Mouse (Mus musculus) kidney, embryonic 14.5 days (tissue): ENCODE results near the gene Apoe. TPM values are rescaled to one million over a fixed set of nuclear protein-coding genes. Genes with fewer than 3 reads are reported as not detected.
"Not testable (repeated sequence)": the region's sequence is repeated elsewhere in the genome, so short reads cannot be mapped to it uniquely, and the experiment has no call there.

Source experiments
- ATAC-seq: fragments of 200-750 bp; cut with Nextera tagmentation; 2 replicates; pipeline ENCODE4 v1.8.0; 2017; ENCODE audit warnings: moderate number of reproducible peaks, mild to moderate bottlenecking, moderate TSS enrichment, moderate library complexity; ENCODE audit not compliant: low FRiP score, low TSS enrichment
- H3K27ac ChIP-seq: fragments of 300-500 bp; sonication (generic); 2 replicates; pipeline ENCODE4 v1.5.1; 2014; ENCODE audit warnings: low read depth, mild to moderate bottlenecking, low read length, moderate library complexity, mixed read lengths
- H3K27me3 ChIP-seq: fragments of 300-500 bp; sonication (generic); 2 replicates; pipeline ENCODE4 v1.6.1; 2014; ENCODE audit warnings: mild to moderate bottlenecking, low read length; ENCODE audit not compliant: control insufficient read depth, insufficient read depth
- H3K36me3 ChIP-seq: fragments of 300-500 bp; sonication (generic); 2 replicates; pipeline ENCODE4 v1.6.1; 2014; ENCODE audit warnings: low read length, mixed read lengths; ENCODE audit not compliant: control insufficient read depth, insufficient read depth
- H3K4me1 ChIP-seq: fragments of 300-500 bp; sonication (generic); 2 replicates; pipeline ENCODE4 v1.6.1; 2014; ENCODE audit warnings: low read length, mixed read lengths; ENCODE audit not compliant: control insufficient read depth, insufficient read depth
- H3K4me2 ChIP-seq: fragments of 300-500 bp; sonication (generic); replicated peaks from 2 replicates; pipeline ENCODE4 v1.6.1; 2014; ENCODE audit warnings: low read depth, mild to moderate bottlenecking, low read length
- H3K4me3 ChIP-seq: fragments of 300-500 bp; sonication (generic); 2 replicates; pipeline ENCODE4 v1.5.1; 2014; ENCODE audit warnings: mild to moderate bottlenecking, low read length
- H3K9ac ChIP-seq: fragments of 300-500 bp; sonication (generic); 2 replicates; pipeline ENCODE4 v1.6.1; 2014; ENCODE audit warnings: low read depth, mild to moderate bottlenecking, low read length, moderate library complexity
- H3K9me3 ChIP-seq: fragments of 300-500 bp; sonication (generic); 2 replicates; pipeline ENCODE4 v1.6.1; 2016; ENCODE audit warnings: low read length; ENCODE audit not compliant: control insufficient read depth
- WGBS: fragments of 180-500 bp; shearing (Covaris S2); extraction: QIAGEN DNeasy Blood & Tissue Kit; methylation state at CpG from one replicate; pipeline ENCODE4 v1.1.7; 2014; 5-methylcytosine and 5-hydroxymethylcytosine counted together
- polyA plus RNA-seq: library from polyadenylated mRNA; unstranded; fragments of >200 nt; fragmentation: Nextera tagmentation; extraction: Ambion mirVana; gene quantifications from 2 replicates; pipeline ENCODE4 v1.2.1, GENCODE M21; 2014

Apoe gene
- polyA plus RNA-seq, 1 experiment from 2014 or later: 184 TPM

- H3K4me3 ChIP-seq: no peak overlapping the region
- H3K9ac ChIP-seq: no peak overlapping the region
- 0 out of 2 replicates have a peak overlapping the region, but pooled peaks have one; percentile 2 for H3K4me2 ChIP-seq
- H3K27me3 ChIP-seq: no peaks in the 10 kb centered on the region
- no peaks in the 10 kb centered on the region for H3K36me3 ChIP-seq
- H3K9me3 ChIP-seq: no peaks in the 10 kb centered on the region
- peaks cover 15% of the 10 kb centered on the region; the same call in 1 of the 2 replicates for H3K4me1 ChIP-seq
- WGBS: 71% methylated on average over 6 of the region's 6 CpGs
- no peak for ATAC-seq
- no peak overlapping the region for H3K27ac ChIP-seq
Observed at GRCm38 (mm10) chr7:19691434-19691833, 7.6 kb downstream of the Apoe start.

DNA sequence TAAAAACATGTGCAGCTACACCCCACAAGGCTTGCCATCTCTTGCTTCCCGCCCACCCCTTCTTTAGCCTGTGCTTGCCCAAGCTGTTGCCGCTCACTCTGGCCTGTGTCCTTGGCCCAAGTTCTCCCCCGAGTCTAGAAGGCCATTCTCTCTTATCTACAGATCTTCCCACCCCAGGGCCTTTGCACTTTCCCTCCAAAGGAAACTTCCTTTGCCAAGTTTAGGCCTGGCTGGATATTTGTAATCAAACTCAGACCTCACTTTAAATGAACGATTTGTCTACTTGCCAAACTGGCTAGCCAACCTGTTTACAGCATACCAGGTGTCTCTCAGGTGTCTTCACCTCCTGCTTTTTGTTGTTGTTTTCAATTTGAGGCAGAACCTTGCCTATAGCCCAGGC lies 8.1 kb downstream of the Apoe start:
- no peaks in the 10 kb centered on the region for H3K9me3 ChIP-seq
- no peak overlapping the region for H3K27ac ChIP-seq
- no peak for ATAC-seq
- no peak overlapping the region for H3K4me2 ChIP-seq
- H3K4me1 ChIP-seq: peaks cover 15% of the 10 kb centered on the region; the same call in 1 of the 2 replicates
- no peaks in the 10 kb centered on the region for H3K36me3 ChIP-seq
- H3K9ac ChIP-seq: no peak overlapping the region
- WGBS: 85% methylated on average over 4 of the region's 4 CpGs
- no peak overlapping the region for H3K4me3 ChIP-seq
- no peaks in the 10 kb centered on the region for H3K27me3 ChIP-seq

DNA sequence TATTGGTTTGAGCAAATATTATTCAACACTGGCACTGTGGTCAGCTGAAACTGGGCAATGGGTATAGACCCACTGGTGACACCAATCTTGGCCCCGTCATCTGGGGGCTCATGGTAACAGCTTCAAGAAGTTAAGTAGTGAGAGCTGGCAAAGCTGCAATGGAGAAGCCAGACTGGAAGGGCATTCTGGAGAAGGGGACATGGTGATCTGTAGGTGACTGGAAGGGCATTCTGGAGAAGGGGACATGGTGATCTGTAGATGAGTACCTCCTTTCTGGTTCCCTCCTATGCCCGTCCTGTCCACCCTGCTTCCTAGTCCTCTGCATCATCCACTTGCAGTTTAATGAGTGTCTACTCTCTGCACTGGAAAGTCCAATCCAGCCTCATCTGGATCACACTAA lies 10.4 kb downstream of the Apoe start:
- no peak overlapping the region for H3K4me2 ChIP-seq
- H3K9me3 ChIP-seq: no peaks in the 10 kb centered on the region
- no peak overlapping the region for H3K9ac ChIP-seq
- WGBS: 97% methylated on average over 2 of the region's 2 CpGs
- no peak overlapping the region for H3K4me3 ChIP-seq
- no peak for ATAC-seq
- H3K4me1 ChIP-seq: peaks cover 11% of the 10 kb centered on the region; the same call in 1 of the 2 replicates
- H3K36me3 ChIP-seq: no peaks in the 10 kb centered on the region
- no peaks in the 10 kb centered on the region for H3K27me3 ChIP-seq
- no peak overlapping the region for H3K27ac ChIP-seq

DNA sequence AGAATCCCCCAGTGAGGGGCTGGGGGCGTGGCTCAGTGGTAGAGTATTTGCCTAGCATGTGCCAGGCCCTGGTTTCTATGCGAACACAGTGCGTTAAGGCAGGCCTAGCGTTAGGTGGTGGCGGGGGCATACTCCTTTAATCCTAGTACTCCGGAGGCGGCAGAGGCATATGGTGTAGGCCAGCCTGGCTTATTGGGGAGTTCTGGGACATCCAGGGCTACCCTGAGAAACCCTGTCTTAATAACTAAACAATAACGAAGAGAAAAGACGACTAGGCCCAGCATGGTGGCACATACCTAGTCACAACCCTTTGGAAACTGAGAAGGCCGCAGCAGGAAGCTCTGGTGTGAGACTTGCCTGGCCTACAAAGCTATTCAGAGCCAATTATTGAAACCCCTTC lies 10.9 kb downstream of the Apoe start:
- H3K4me2 ChIP-seq: no peak overlapping the region
- H3K4me1 ChIP-seq: peaks cover 6% of the 10 kb centered on the region; the same call in 1 of the 2 replicates
- no peaks in the 10 kb centered on the region for H3K27me3 ChIP-seq
- ATAC-seq: no peak
- H3K9ac ChIP-seq: no peak overlapping the region
- WGBS: 96% methylated on average over 10 of the region's 10 CpGs
- H3K36me3 ChIP-seq: no peaks in the 10 kb centered on the region
- no peak overlapping the region for H3K4me3 ChIP-seq
- no peaks in the 10 kb centered on the region for H3K9me3 ChIP-seq
- H3K27ac ChIP-seq: no peak overlapping the region

- not testable (repeated sequence) for H3K27me3 ChIP-seq, H3K9ac ChIP-seq, H3K4me2 ChIP-seq, H3K36me3 ChIP-seq, H3K4me3 ChIP-seq, H3K4me1 ChIP-seq, H3K27ac ChIP-seq, H3K9me3 ChIP-seq, ATAC-seq
- 67% methylated on average over 8 of the region's 8 CpGs for WGBS
Observed at GRCm38 (mm10) chr7:19686927-19687583, 11.9 kb downstream of the Apoe start.

- H3K27ac ChIP-seq: no peak overlapping the region
- 86% methylated on average over 6 of the region's 6 CpGs for WGBS
Observed at GRCm38 (mm10) chr7:19686521-19686920, 12.5 kb downstream of the Apoe start.

DNA sequence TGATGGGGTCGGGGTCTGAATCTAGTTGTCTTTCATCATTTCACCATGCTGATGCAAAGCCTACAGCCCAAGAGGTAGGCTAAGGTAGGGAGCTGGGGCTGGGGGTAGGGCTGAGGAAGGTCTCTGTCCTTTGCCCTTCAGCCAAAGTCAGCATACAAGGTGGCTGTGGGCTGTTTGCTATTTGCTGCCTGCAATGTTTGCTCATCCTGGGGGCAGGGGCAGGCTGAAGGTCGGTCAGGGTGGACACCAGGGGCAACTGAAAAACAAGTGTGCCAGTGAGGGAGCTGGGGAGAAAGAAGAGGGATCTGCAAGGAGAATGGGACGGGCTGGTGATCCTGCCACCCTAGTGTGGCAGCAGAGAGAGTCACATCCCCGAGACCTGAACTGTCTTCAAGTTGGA lies 13.6 kb downstream of the Apoe start:
- no peak overlapping the region for H3K9ac ChIP-seq
- WGBS: 61% methylated on average over 4 of the region's 4 CpGs
- no peak overlapping the region for H3K4me2 ChIP-seq
- H3K27me3 ChIP-seq: no peaks in the 10 kb centered on the region
- ATAC-seq: no peak
- H3K4me3 ChIP-seq: no peak overlapping the region
- no peaks in the 10 kb centered on the region for H3K4me1 ChIP-seq
- H3K9me3 ChIP-seq: no peaks in the 10 kb centered on the region
- H3K27ac ChIP-seq: no peak overlapping the region
- no peaks in the 10 kb centered on the region for H3K36me3 ChIP-seq

More at GRCm38 (mm10) chr7:19686521-19686920, 12.5 kb downstream of the Apoe start:
- Histone ChIP-seq H3K4me1 (no peaks in the 10 kb centered on the region), H3K4me2 (no peak overlapping the region), H3K9ac (no peak overlapping the region), H3K4me3 (no peak overlapping the region), H3K9me3 (no peaks in the 10 kb centered on the region), H3K36me3 (no peaks in the 10 kb centered on the region), H3K27me3 (no peaks in the 10 kb centered on the region)
- ATAC-seq: no peak

GRCm38 (mm10) chr7:19683771-19684201 lies 15.2 kb downstream of the Apoe start:
- no peaks in the 10 kb centered on the region for H3K27me3 ChIP-seq
- H3K9me3 ChIP-seq: no peaks in the 10 kb centered on the region
- H3K9ac ChIP-seq: no peak overlapping the region
- 76% methylated on average over 6 of the region's 6 CpGs for WGBS
- no peak for ATAC-seq
- no peak overlapping the region for H3K4me3 ChIP-seq
- H3K27ac ChIP-seq: no peak overlapping the region
- no peaks in the 10 kb centered on the region for H3K36me3 ChIP-seq
- H3K4me1 ChIP-seq: no peaks in the 10 kb centered on the region
- no peak overlapping the region for H3K4me2 ChIP-seq

GRCm38 (mm10) chr7:19682979-19683378 lies 16.0 kb downstream of the Apoe start:
- Histone ChIP-seq H3K36me3 (no peaks in the 10 kb centered on the region), H3K4me1 (no peaks in the 10 kb centered on the region), H3K9ac (no peak overlapping the region), H3K27me3 (no peaks in the 10 kb centered on the region), H3K9me3 (no peaks in the 10 kb centered on the region), H3K27ac (no peak overlapping the region), H3K4me3 (no peak overlapping the region), H3K4me2 (no peak overlapping the region)
- ATAC-seq: no peak
- WGBS: 61% methylated on average over 3 of the region's 3 CpGs
